Mouse (Mus musculus): Measurements from ENCODE around the gene Fxyd3. TPM values are rescaled to one million over a fixed set of nuclear protein-coding genes. Genes with fewer than 3 reads are reported as not detected.

The Fxyd3 gene
- total RNA-seq, 2 experiments from 2014 or later: not detected

DNA sequence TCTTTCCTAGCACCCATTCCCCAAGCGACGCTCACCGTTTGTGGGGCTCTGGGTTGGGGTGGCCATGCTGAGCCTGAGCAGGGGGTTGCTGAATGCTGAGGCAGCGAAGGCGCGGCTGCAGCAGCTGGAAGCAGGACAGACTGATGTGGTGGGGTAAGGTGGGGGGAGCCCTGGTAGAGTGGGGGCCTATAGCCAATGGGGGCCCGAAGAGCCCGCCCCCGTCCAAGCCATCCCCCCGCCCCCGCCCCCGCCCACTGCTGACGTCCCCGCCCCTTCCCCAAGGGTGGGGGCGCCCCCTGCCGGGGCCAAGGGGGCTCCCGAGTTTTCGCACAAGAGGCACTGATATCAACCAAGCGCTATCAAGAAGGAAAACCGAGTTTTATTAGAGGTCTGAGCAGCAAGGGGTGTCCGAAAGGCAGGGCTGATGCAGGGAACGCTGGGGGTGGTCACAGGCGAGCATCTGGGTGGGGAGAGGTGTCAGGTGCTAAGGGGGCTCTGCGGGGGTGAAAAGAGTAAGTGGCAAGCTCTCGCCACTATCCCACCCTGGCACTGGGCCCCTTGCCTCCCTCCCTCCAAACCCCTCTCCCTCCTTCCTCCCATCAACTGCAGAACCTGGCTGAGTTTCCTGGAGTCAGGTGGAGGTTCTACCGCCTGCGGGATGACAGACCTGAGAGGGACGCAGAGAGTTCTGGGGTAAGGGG, 25.0 kb downstream of the Fxyd3 start, which contains the start of gene Fxyd7:
Fxyd7 (minus strand) TSS at position 147 of the 701 bp plus-strand sequence.
- ATAC-seq (replicated peaks; ENCODE audit: low FRiP score, poor library complexity, severe bottlenecking): no peak

DNA sequence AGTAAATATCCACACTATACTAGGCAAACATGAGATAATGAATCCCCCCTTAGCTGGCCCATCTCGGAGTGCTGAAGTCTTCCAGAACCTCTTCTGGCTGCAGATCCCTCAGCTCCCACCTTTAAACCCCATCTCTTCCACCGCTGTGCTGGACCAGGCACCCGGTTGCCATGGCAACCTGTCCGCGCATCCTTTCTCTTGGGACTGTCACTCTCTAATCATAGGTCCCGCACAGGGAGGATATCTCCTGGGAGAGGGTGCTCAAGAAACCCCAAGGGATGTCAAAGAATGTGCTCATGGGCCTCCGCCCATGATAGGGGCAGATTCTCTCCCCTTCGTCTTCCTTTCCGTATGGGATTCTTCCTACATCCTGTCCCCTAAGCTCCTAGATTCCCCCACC, 25.6 kb downstream of the Fxyd3 start:
- ATAC-seq (replicated peaks; ENCODE audit: low FRiP score, poor library complexity, severe bottlenecking): no peak

DNA sequence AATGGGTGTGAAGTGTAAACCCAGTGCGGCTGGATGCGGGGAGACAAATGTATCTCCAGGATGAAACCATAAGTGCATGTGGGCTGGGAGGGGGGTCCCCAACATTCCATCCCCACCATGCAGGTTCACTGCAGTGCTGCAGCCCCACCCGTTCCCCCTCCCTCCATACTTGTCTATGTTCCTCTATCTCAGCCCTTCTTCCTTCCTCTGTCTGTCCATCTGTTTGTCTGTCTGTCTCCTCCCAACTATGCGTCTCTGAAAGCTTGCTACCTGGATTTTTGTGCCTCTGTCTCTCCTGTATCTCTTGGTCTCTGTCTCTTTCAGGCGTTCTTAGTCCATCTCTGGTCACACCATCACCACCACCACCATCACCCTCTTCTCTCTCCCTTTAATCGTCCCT, 26.0 kb downstream of the Fxyd3 start:
- ATAC-seq (replicated peaks; ENCODE audit: low FRiP score, poor library complexity, severe bottlenecking): no peak

DNA sequence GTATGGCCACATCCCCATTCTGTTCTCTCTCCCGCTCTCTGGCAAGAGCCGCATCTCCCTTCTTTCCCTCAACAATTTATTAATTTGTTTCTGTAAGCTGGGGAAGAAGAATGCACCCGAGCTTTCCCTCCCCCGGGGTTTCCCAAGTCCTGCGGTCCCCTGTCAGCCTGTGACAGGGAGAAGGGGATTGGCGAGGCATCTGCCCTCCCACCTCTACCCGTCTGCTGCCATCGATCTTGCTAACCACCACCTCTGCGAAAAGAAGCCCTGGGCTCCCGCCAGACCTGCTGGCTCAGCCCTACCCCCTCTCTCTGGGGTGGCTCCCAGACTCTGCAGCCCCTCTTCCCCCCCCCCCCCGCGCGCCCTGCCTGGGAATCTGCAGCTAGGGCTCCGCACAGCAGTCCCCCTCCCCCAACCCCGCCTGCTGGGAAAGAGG, 26.6 kb downstream of the Fxyd3 start:
- ATAC-seq (replicated peaks; ENCODE audit: low FRiP score, poor library complexity, severe bottlenecking): no peak

DNA sequence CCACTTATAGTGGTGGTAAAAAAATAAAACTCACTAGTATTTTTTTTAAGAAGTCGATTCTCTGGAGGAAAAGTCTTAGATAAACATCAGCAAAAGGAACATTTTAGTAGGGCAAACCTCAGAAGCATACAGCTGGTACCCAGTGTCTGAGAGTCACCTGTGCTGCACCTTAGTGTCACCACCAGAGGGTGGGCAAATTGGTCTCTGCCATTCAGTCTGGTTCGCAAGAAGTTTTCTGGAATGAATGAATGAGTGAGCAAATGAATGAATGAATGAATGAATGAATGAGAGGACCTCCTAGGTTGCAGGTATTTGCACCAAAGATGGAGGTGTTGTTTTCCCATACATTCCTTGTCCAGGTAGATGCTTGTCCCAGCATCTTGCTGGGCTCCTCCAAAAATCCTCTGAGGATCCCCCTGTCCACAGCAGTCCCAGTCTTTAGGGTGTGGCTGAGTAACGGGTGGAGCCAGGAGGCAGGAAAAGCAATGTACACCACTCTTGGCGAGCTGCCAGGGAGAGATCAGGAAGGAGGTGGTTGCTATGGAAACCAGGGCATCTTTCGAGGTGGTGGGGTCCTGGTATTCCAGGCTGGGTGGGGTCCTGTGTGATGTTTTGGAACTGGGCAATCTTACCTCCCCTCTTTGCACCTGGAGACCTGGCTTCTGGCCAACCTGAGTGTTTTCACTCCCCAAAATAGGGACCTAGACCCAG, 27.2 kb downstream of the Fxyd3 start:
- no peak for ATAC-seq (replicated peaks; ENCODE audit: low FRiP score, poor library complexity, severe bottlenecking)

DNA sequence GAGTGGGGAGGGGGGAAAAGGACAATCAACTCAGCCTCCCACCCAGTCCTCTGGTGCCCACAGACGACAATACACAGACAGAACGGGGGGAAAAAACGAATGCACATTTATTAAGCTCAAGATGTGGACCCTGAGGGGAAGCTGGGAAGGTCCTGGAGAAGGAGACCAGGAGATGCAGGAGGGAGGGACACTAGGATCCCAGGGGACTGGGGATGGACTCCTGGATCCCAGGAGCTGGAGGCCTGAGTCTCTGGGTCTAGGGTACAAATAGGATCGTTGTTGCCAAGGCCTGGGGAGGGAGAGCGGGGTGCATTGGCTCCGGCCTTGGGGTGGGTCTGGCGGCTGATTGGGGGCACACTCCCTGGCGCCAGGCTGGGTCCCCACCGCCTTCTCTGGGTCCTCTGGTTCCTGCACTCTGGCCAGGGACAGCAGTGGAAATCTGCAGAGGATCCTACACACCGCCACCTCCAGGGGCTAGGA, 34.0 kb downstream of the Fxyd3 start, which contains the start of gene Fxyd5:
Fxyd5 (minus strand) TSS at position 51 of the 480 bp plus-strand sequence.
- ATAC-seq (replicated peaks; ENCODE audit: low FRiP score, poor library complexity, severe bottlenecking): no peak

DNA sequence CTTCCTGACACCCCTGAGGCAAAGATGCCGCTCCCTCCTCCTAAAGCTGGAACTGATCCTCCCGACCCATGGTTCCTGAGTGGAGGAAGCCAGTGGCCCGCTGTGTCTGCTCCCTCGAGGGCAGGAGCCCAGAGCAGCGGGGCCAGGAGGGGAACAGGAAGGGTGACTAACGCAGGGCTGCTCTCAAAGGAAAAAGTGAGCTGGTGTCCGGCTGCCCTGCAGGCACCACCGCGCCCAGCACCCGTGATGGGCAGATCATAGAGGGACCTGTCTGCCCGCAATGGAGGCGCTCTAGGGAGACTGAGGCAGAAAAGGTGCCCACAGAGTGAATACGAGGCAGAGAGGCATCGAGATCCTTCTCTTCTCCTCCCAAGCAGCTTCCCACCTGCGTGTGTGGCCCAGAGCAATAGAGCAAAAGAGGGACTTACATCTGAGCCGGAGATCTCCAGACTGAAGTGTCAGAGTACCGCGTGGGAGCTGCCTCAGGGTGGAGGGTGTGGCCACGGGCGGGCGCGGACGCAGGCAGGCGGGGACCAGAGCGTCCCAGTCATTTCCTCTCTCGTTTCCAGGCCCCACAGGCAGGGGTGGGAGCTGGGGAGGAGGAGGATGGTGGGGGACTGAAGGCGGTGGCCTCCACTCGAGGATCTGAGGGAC, 34.7 kb downstream of the Fxyd3 start:
- ATAC-seq (replicated peaks; ENCODE audit: low FRiP score, poor library complexity, severe bottlenecking): no peak

DNA sequence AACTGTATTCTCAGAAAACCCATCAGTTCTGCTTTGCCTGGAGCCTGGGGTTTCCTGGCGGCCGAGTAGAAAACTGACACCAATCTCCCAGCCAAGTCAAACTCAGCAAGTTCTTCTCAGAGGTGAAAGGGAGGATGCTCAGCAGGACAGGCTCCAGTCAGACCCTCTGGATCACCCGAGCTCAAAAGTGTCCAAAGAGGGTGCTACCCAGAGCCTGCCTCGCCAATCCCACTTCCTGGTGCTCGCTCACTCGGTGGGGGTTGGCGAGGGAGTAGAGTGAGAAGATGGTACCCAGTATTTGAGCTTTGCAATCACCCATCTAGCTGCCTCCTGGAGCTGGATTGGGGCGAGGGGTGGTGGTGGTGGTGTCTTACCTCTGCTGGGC, 35.5 kb downstream of the Fxyd3 start:
- ATAC-seq (replicated peaks; ENCODE audit: low FRiP score, poor library complexity, severe bottlenecking): no peak

DNA sequence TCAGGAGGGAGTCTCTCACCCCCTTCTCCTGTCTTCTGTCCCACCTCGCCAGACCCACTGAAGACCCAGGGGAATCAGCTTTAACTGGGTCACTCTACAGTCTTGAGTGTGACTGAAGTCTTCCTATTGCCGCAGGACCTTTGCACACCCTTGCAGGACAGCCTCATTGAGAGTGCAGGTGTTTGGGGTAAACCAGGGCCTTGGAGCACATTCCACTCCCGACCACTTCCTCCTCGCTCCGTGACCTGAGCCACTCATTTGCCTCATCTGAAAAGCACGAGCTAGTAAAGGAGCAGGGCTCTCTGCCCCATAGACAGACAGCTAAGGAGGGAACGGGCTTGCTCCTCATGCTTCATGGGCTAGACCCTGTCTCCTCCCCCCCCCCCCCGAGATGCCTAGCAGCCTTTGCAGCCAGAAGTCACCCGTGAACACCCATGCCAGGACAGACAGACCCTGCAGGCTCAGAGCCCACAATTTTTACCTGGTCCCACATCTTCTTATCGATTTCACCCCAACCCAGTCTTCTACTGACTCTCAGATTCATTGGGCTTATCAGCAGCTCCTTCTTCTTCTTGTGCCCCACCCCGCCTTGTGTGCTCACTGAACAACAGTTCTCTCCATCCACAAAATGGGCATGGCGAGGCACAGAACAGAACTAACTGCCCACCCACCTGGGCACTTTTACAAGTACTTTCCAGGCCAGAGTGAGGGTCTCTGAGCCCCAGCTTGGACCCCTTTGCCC, 36.1 kb downstream of the Fxyd3 start:
- ATAC-seq (replicated peaks; ENCODE audit: low FRiP score, poor library complexity, severe bottlenecking): no peak

DNA sequence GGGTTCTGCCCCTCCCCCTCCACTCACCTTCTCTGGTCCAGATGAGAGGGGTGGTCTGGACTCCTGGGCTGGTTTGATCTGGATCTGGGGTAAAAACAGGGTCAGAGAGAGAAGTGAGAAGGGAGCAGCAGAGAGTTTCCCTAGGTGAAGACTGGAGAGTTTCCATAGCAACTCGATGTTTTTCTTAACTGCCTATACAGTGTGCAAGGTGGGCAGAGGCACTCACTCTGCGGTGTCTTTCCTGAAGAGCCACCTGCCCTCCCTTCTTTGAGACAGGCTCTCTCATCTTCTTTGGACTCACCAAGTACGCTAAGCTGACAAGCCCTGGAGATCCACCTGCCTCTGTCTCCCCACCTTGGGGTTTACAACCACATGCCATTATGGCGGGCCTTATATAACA, 37.5 kb downstream of the Fxyd3 start:
- ATAC-seq (replicated peaks; ENCODE audit: low FRiP score, poor library complexity, severe bottlenecking): no peak

DNA sequence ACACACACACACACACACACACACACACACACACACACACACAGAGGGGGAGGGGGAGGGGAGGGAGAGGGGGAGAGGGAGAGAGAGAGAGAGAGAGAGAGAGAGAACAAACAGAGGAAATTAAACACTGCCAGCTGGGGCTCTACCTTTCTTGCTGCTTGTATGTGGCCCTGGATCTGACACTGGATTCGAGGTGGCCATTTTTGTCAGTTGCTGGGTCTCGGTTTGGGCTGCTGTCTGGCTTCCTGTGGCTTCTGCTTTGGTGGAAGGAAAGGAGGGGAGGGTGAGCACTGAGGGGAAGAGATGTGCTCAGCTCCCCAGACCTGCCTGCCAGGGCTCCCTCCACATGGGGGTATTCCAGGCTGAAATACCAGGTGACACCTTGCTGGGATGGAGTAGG, 38.8 kb downstream of the Fxyd3 start:
- no peak for ATAC-seq (replicated peaks; ENCODE audit: low FRiP score, poor library complexity, severe bottlenecking)

DNA sequence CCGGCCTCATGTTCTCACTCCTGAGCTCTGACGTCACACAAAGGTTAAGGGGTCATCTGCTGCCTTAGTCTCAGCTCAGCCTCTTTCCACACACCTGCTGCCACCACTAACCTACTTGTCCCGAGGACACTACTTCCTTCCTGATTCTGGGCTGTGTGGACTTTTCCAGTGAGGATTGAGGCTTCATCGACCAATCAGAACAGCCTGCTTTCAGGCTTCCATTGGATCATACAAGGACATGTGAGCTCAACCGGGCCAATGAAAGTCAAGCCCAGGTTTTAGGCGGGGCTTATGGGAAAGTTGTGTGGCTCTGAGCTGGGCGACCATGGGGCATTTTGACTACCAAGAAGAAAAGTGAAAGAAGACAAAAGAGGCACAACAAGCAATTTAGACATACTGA, 39.6 kb downstream of the Fxyd3 start:
- no peak for ATAC-seq (replicated peaks; ENCODE audit: low FRiP score, poor library complexity, severe bottlenecking)

DNA sequence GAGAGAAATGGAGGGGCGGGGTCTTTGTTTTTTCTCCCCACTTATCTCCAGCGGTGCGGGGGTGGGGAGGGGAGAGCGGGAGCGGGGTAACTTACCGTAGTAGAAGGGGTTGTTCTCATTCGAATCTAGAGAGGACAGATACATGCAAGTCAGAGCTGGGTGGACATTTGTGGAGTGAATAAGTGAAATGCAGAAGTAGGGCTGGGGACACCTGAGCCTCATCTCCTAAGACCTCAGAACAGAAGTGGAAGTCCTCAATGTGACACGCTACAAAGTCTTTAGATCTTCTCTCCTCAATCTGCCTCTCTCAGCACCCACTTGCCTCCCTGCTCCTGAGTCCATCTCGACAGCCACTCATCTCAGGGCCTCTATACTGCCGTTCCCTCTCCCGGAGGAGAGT, 41.2 kb downstream of the Fxyd3 start:
- no peak for ATAC-seq (replicated peaks; ENCODE audit: low FRiP score, poor library complexity, severe bottlenecking)

DNA sequence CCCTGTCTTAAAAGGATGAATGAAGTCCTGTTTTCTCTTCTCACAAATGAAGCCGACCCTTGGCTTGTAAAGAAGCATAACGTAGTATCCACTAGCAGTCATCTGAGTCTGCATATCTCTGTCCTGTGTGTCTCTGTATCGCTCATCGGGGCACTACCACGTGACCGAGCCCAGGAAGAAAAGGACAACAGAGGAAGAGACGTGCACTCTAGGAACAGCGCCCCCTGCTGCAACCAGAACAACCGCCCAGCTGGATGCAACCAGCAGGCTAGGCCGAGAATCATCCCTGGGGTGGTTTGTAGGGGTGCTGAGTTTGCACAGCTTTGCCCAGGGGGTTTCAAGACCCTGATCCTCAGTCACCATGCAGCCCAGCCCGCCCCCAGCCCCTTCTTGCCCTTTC, 41.7 kb downstream of the Fxyd3 start:
- no peak for ATAC-seq (replicated peaks; ENCODE audit: low FRiP score, poor library complexity, severe bottlenecking)

DNA sequence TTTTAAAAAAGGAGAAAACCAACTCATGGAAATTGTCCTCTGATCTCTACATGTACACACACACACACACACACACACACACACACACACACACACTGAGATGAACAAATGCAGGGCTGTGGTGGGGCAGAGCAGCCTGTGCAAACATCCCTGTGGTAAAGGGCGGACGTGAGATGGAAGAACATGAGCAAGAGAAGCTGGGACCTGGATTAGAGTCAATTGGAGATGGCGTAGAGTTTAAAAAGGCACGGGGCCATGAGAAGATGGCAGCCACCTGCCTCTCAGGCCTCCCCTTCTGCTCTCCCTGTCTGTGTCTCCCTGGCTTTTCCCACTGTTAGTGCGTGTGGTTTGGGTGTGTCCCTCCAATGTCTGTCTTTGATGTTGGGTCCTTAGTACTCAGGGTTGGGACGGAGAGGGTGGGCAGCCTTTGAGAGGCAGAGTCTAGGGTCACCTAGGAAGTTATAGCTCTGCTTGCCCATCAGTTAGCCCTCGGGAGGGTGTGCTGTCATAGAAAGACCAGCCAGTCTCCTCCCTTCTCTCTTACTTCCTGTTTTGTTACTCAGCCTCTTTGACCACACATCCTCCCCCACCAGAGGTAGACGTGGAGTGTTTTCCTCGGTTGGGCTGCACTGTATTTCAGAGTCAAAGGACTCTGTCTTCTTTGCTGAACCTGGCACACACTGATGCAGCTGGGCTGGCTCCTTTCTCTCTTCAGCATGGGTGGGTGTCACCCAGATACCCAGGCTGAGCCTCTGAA, 42.9 kb downstream of the Fxyd3 start:
- no peak for ATAC-seq (replicated peaks; ENCODE audit: low FRiP score, poor library complexity, severe bottlenecking)

DNA sequence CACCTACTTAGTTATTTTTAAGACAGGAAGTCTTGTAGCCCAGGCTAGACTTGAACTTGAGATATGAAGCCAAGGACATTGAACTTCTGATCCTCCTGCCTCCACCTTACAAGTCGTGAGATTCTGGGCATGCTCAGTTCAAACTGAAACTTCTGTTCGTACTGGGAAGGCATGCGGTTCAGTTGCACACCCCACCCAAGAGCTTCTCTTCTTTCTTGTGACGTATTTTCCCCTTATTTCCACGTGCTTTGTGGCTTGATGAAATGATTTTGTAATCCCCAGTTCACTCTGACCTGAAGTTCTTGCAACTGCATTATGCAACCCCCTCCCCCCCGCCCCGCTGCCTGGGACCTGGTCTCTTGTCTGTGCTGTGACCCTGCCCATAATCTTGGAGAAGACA, 44.8 kb downstream of the Fxyd3 start:
- ATAC-seq (replicated peaks; ENCODE audit: low FRiP score, poor library complexity, severe bottlenecking): no peak

DNA sequence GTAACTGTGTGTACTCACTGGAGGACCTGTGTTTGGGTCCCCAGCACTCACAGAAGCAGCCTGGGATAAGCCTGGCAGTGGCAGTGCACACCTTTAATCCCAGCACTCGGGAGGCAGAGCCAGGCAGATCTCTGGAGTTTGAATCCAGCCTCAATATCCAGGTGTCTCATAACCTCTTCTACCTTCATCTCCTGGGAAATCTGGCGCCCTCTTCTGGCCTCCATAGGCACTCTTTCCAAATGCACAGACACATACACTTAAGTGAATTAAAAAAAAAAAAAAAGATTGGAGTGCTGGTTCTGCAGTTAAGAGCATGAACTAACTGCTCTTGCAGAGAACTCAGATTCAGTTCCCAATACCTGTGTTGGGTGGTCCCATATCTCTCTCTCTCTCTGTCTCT, 45.8 kb downstream of the Fxyd3 start:
- ATAC-seq (replicated peaks; ENCODE audit: low FRiP score, poor library complexity, severe bottlenecking): no peak

DNA sequence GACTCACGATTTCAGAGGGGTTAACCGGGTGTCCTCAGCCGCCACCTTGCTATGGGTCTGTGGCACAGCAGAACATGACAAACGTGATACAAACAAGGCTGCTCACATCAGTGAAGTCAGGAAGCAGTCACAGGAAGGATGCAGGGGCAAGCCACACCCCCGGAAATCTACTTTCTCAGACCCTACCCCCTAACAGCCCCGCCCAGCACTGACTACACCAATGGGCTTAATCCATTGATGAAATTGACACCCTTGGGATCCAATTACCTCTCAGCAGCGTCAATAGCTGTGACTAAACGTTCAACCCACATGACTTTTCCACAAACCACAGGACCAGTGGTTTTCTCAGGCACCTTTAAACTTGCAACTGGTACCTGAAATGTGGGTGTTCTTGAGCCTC, 47.9 kb downstream of the Fxyd3 start:
- ATAC-seq (replicated peaks; ENCODE audit: low FRiP score, poor library complexity, severe bottlenecking): no peak

All from erythroblast, adult 5-6 weeks (primary cell).